Mouse (Mus musculus): ENCODE measurements around the gene Meltf.

The Meltf gene

DNA sequence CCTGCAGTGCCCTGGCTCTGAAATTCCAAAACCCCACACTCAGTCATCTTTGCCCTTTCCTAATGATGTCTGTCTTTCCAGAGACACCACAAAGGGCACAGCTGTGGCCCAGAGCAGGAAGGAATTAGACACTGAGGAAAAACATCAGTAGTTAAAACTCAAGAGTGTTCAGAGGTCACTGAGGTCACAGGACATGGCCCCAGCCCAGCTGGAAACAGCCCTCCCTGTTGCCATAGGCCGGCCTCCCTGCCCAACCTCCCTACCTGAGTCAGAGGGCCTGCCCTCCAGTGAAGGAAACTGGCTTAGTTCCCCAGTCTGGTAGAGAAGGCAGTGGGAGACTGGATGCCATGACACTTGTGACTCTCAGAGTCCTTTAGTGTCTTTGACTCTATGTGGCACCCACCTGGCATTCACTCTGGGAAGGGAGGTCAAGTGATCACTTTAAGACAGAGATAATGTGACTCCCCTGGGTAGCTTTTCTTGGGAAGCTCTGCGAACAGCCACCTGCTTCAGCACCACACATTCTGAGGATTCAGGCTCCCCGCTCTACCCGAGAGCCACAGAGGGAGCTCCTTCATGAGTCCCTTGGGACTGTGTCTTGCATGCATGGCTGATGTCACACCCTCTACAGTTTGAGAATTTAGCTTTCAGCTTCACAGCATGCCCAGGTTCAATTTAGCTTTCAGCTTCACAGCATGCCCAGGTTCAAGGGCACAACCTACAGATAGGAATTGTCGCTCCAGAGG, 15.0 kb downstream of the Meltf start:
- DNase-seq (ENCODE audit: low spot score) = no peak

DNA sequence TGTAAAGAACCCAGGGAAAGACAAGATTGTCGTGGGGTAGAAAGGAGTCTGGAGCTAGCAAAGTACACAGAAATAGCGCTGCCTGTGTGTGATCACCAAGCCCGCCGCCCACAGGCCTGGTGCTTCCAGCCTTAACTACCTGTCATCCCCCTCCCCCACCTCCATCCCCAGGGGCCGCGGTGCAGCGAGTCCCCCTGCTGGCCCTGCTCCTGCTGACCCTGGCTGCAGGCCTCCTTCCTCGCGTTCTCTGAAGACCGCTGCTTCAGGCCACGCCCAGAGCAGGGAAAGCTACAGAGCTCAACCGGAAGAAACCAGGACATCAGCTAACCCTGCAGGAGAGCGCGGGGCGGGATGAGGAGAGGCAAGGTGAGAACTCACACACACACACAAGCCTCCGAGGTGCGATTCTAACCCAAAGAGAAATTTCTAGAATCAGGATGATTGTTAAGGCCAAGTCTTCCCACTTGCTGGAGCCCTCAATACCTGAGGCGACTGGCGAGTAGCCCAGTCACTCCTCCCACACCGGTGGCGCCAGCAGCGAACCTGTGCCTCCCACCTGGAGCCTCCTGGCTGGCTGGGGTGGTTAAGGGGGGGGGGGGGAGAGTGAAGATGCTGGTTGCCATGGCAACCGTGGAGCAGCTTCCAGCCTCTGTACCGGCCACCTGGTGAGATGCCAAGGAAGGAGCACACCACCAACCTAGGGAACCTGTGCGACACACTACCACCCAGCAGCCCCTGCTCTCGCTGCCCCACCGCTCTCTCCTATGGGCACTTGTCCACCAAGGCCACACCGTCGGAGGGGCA, 18.6 kb downstream of the Meltf start:
- DNase-seq (ENCODE audit: low spot score) = no peak

DNA sequence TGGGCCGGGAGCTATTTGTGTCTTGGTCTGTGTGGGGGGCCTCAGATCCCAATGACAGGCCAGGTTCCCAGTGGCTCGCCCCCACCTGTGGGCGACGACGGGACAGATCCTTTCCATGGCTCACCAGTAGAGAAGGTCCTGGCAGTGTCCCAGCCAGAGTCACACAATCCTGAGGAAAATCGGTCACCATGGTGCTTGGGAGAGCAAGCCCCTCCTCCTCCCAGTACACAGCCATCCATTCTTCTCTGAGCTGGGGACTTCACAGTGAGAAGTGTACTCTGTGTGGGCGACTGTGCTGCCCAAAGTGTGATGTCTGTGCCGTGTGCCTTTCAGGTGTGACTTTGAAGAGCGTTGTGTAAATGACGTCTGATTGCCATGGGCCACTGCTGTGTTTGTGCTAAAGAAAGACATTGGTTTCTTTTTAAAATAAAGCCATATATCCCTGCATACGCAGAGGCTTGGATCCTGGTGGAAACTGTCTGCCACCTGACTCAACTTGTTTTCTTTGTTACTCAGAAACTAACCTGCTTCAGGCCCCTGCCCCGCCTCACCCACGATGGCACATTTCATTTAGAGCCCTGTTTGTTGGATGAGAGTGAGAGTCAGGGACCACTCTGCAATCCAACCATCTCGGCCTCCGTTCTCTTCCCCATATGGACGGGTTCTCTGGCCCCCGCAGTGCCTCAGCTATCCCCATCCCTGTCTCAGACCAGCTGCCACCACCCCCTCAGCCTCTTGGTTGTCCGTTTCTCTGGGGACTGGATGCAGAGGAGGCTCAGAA, 20.1 kb downstream of the Meltf start:
- no peak for DNase-seq (ENCODE audit: low spot score)

DNA sequence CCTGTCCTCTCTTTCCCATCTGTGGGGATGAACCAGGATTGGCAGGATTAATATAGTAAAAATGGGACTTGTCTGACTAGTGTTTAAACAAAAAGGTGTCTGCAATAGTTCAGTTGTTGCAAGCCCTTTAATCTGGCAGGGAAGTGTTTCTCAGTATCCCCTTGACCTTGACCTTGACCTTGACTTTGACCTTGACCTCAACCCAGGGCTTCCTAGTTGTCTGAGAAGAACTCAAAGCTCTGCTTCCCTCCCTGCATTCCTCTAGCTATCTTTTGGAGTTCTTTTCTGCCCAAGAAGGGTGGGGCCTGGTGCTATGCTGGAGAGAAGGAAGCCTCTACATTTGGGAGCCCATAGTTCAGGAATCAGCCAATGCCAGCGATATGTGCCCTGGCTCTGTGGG, 23.3 kb downstream of the Meltf start:
- no peak for DNase-seq (ENCODE audit: low spot score)

DNA sequence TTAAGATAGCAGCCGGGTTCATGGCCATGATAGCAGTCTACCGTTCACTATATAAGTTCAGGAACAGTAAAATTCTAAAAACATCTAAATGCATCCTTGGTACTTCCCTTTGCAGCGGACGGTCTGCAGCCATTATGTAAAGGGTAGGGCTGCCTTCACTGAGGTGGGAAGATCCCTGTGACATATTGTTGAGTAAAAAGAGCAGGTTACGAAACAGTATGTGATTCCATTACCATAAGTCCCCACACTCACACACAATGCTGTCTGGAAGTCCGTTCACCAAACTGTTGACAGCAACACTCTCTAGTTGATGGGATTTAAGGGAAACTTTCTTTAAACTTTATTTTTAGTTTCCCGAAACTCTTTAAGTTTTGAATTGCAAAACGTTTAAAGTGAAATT, 24.6 kb downstream of the Meltf start:
- no peak for DNase-seq (ENCODE audit: low spot score)

DNA sequence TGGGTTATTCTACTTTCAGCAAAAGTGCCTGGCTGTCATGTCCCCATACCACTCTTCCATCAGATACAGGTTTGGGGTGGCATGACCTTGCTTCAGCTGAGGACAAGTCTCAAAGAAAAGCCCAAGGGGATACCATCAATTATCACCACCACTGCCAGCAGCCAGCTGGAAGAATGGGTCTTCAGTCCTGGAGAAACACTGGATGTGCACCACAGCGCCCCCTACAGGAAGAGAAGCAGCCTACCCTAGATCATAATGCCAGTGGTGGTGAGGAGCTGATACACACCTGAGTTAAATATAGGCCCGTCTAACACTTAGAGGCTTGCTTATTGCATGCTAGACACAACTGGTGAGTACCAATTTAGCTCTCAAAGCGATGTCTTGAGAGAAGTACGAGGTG, 26.7 kb downstream of the Meltf start:
- no peak for DNase-seq (ENCODE audit: low spot score)

DNA sequence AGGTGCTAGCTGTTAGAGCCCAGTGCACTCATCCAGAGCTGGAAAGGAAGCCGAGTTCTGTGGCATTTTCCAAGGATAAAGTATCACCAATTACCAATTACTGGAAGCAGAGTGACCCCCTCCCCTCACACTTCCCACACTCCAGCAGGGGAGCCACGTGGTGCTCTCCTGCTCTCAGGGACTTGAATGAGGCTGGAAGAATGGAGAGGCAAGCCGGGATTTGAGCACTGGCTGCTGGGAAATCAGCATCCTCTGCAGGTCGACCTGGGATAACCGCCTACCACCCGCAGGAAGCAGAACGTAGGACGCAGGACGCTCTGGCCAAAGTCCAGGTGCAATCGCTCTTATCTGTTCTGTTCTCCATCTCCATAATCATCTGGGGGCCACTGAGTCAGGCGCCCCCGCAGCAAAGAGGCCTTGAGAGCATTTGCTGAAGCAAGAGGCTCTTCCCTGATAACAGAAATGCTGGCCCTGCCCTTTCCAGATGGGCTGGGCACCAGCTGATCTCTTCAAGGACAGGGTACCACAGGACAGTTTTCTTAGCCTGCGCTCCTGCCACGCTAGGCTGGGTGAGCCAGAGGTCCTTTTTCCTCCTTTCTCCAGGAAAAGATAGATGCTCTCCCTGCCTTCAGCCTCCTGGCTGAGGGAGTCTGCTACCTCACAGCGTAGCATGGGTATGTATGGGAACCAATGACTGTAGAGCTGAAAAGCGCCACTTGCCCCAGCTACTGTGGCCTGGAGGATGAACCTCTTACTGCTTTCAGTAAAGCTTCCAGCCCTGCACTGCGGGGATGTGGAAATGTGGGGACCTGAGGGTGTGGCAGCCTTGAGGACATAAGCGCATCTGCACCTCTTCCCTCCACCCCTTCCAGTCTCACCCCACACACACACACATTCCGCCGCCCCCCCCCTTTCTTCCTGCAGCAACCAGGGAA, 27.5 kb downstream of the Meltf start:
- DNase-seq (ENCODE audit: low spot score) = no peak

DNA sequence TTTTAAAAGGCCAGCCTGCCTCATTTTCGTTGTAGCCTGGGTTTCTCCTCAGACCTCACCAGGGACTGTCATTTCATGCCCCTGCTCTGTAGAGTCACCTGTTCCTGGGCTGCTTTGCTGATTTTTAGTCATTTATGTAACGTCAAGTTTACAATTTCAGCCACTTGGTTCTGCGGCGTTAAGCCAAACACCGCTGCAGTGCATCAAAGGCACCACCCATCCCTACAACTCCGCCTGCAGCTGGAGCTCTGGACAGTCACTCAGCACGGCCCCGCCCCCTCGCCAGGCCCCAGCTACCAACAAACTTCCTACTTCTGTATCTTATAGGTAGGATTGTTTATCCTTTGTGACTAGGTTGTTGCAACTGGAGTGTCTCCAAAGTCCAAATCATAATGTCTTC, 28.3 kb downstream of the Meltf start:
- DNase-seq (ENCODE audit: low spot score) = no peak

DNA sequence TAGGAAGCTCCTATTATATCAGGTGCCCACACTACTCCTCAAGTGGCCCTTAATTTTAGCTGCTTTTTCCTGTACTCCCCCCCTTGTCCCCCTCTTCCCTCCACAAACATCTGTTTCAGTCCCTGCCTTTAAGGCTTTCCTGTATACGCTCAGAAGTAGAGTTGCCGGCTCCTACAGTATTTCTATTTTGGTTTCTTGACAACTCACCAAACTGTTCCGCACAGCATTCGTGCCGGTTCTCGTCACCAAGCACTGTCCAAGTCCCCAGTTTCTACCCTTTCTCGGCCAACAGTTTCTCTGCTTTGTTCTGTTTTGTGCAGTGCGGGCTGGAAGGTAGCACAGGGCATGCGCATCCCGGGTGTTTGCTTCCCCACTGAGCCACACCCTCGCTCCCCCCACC, 30.3 kb downstream of the Meltf start:
- DNase-seq (ENCODE audit: low spot score) = no peak

DNA sequence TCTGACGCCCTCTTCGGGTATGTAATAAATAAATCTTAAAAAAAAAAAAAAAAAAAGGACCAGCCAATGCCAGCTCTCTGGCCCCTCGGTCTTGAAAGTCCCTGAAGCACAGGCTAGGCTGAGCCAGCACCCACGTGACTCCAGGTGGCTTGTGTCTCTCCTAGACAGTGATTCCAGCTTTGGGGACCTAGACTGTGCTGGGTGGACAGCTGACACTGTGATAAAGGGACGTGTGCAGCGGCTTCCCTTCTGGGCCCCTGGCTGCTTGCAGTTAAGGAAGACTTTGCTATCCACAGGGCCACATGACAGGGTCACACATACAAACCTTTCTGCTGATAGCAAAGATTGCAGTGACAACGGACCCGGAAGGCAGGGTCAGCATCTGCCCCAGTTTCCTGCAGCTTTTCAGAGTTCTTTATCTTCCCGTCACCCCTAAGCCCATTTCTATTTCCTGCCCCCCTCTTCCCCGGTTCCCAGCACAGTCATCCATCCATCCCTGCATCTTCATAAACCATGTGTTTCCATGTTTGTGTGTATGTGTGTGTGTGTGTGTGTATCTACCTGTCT, 31.8 kb downstream of the Meltf start:
- no peak for DNase-seq (ENCODE audit: low spot score)

DNA sequence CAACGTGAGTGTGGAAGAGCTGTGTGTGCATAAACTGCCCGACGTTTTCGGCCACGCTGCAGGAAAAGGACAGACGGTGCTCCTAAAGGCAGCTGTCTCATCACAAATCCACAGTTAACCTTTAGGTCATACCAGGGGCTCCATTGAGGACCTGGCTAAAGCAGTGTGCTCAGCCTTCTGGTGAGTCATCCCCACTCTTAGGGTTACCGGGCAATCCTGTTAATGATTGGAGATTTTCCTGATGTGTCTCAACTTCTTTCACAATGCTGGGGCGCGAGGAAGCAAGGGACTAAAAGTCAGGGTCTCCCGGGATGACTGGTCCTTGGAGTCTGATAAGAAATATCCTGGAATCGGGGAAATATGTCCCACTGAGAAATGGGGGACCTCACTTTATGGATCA, 39.2 kb downstream of the Meltf start:
- no peak for DNase-seq (ENCODE audit: low spot score)

DNA sequence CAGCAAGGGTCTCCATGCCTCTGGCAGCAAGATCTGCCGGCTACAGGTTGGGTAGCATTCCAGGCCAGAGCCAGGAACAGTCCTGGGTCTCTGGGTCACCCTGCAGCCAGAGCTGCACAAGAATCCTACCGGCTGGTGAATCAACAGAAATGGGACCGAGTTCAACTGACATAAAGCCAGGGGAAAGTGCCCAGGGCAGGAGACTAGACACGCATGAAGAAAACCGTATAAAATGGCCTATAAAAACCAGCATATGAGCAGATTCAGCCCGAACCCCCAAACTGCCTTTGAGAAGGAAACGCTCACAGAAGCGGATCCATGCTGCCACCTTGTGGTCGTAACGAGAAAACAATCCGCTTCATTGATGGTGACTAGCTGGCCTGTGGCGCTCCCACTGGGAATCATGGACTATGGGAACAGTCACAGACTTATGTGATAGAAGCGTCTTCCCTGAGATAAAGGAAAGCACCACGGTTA, 39.7 kb downstream of the Meltf start:
- peak; percentile 45 for DNase-seq (ENCODE audit: low spot score)

DNA sequence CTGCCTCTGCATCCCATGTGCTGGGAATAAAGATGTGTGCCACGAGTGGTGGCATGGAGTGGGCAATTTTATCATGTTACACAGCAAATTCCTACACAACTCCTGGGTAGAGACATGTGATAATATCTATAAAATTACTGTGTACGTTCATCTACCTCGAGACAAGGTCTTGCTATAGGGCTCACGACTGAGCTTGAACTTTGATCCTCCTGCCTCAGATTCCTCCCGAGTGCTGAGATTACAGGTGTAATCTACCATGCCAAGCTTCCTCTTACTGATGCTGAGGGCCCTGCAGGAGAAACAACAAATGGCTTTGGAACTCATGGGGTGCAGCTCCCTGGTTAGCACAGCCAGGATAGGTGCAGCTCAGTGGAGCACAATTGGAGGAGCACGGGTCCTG, 45.8 kb downstream of the Meltf start:
- DNase-seq (ENCODE audit: low spot score) = no peak

DNA sequence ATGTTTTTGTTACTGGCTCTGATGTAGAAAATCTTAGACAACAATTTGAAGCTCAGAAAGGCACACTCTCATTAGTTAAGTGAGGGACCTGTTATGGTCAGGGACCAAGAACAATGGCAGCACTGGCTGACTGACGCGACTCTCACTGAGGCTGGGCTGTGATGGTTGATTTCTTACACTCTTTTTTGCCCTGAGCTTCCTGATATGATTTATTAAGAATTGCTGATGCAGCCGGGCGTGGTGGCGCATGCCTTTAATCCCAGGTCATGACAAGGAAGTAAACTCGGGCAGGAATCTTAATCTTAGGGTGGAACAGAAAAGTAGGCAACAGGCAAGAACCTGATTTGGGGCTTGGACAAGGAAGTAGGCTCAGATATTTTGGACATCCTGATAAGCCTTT, 47.5 kb downstream of the Meltf start:
- DNase-seq (ENCODE audit: low spot score) = no peak

DNA sequence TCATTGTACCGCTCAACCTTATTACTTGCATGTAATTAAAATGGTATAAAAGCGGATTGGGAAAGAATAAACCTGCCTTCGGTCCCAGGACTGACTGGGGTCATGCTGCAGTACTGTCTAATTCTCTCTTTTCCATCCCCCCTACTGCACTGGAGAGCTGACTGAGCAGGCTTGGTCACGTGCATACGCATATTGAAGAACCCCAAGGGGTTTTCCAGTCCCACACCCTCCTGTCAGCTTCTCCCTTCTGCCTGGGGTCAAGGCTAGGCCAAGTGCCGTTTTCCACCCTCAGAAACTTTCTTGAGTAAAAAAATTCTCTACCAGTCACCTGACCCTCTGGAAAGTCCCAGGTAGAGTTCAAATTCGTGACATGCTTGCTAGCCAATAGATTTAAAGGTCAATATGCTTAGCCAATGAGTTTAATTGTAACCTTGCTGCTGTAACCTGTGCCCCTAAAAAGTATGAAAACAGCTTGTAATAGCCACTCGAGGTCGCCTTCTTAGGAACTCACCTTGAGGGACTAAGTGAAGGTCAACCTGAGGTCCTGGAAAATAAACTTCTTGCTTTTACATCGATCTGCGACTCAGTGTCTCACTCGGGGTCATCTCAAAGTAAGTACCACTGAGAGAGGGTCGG, 48.1 kb downstream of the Meltf start:
- no peak for DNase-seq (ENCODE audit: low spot score)

DNA sequence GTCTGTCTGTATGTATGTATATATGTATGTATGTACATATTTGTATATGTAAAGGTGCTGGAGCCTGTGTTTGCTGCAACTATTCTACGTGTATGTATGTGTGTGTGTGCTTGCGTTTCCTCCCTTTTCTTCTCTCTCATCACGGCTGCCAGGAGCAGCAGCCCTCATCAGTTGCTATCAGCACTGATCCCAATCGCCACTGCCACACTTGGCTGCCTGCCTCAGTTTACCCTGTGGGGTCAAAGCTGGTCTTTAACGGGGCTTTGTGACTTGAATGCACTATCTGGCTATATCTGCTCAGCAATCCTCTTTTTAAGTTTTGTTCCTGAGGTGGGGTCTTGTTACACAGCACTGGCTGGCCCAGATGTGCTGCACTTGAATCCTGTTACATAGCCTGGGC, 48.8 kb downstream of the Meltf start:
- DNase-seq (ENCODE audit: low spot score) = no peak

DNA sequence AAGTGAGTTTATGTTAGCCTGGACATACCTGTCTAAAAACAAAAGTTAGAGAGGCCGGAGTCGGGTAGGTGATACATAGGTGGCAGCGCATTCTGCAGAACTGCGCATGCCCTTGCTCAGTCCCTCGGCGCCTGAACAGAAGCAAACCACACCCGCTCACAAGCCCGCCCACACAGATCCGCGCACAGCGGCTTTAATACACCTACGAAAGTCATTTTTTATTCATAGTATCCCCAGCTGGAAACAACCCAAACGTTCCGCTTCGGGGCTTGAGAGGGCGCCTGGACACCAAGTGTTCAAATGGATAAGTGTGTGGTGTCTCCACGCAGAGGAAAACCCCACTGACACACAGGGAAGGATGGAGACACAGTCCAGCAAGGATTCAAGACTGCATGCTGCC, 52.7 kb downstream of the Meltf start:
- no peak for DNase-seq (ENCODE audit: low spot score)

DNA sequence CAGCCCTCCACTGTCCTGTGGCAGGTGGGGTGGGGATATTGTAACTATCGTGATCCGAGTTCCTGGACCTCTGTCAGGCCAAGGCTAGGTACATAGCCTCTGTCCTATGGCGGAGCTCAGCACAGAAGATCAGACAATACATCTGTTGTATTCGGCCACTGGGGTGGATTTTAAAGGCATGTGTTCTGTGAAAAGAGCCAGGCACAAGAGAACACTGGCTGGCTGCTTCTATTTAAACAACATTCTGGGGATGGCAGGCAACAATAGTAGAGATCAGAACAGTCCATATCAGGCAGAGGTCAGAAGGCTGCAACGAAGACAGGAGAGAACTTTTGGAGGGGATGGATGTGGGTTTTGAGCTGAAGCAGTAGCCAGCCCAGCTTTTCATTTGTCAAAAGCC, 53.6 kb downstream of the Meltf start:
- no peak for DNase-seq (ENCODE audit: low spot score)

DNA sequence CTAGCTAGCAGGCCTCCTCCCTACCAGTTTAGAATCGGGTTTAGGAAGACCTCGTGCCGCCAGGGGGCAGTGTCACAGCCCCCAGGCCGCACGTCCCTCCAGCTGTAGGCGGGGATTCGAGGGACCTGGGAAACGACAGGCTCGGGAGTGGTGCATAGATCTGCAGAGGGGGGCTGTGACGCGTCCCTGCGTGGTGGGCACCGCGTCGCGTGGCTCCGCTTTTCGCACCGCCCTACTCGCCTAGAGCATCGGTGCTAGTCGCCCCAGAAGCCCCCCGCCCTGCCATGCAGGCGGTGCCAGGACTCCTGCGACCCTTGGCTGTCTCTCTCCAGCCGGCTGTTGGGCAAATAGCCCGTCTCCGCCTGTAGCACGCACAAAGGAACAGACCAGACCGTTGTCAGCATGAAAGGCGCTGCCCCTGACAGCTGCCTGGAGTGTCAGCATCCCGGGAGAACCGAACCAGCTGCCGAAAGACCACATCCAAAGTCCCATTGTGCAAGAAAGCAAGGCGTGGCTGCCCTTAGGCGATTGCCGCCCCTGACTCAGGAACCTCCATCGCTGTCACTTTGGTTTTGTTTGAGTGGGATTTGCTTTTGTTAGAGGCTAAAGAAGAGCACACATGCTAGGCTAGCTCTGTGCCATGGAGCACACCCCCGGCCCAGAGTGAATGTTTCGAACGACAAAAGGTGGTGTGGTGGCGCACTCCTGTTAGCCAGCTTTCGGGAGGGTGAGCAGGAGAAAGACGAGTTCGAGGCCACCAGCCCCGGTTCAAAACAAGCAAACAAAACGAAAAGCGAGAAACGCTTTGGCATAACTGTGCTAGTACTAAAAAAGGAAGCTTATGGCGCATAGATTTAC, 54.5 kb downstream of the Meltf start:
- peak; percentile 76 for DNase-seq (ENCODE audit: low spot score)
